Mouse (Mus musculus): ENCODE results near the gene Mrm3. TPM values are rescaled to one million over a fixed set of nuclear protein-coding genes. Genes with fewer than 3 reads are reported as not detected.

Mrm3 gene
- total RNA-seq, 2 experiments from 2014 or later: 11.3 to 16.2 TPM

DNA sequence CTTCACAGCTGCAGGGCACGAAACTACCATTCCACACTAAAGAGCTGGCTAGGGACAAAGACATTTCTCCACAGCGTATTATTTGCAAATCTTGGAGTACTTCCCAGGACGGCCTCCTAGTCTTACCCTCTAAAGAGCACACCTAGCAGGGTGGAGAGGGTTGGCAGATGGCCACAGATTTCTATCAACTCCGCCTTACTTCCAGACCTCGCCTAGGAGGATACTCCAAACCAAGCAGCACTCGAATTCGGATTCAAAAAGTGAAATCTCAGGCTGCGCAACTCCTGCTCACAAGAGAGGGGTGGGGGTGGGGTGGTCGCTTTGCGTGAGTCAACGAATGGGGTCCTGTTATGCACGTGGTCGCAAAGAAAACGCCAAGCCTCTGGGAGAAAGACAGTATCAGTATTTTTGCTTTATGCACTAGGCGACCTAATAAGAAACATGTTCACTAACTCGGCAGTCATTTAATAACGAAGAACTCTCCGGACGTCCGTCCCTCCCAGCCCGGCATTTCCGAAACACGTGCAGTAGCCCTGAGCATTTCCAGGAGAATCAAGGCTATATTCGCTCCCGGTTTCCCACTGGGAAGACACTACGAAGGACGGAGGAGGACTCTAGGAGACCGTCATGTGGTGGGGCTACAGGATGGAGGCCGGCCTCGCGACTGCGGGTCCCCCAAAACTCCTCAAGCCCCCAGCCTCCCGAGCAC is 26.7 kb upstream of the Mrm3 start:
- Histone ChIP-seq H3K27ac (peak overlapping the region; percentile 92), H3K4me3 (peak overlapping the region; percentile 80)
- intact Hi-C loops (cut with DNase I): loop anchor here (2.0 to 5.0 kb wide), 2 partner anchors 36 to 130 kb away; no protein-coding TSS in a partner anchor
- DNase-seq: peak; percentile 35
- TF ChIP-seq CTCF (IDR thresholded peaks at IDR 0.05): no peak

DNA sequence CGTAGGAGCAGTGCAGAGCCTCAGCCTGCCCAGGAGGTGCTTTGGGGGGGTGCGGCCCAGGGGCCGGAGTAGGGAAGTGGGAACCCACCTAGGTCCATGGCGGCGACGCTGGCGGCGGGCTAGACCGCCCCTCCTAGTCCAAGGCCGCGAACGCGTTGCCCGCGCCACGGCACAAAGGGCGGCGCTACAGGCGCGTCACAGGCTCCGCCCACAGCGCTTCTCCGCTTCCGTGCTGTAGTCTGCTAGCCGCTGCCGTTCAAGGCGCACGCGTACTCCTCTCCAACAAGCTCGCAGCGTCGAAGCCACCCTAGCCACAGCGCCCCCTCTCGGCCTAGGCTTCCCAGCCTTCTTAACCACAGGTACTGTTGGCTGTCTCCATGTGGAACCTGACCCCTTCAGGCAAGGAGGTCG is 26.1 kb upstream of the Mrm3 start, which contains the start of the genes Dbil5 and Gemin4:
Gene Dbil5 (plus strand): TSS at position 219 of the 411 bp plus-strand sequence.
Gene Gemin4 (minus strand): TSS at position 275 of the 411 bp plus-strand sequence.
- intact Hi-C loops (cut with DNase I): loop anchor here (2.0 to 5.0 kb wide), 2 partner anchors 37 to 130 kb away; no protein-coding TSS in a partner anchor

DNA sequence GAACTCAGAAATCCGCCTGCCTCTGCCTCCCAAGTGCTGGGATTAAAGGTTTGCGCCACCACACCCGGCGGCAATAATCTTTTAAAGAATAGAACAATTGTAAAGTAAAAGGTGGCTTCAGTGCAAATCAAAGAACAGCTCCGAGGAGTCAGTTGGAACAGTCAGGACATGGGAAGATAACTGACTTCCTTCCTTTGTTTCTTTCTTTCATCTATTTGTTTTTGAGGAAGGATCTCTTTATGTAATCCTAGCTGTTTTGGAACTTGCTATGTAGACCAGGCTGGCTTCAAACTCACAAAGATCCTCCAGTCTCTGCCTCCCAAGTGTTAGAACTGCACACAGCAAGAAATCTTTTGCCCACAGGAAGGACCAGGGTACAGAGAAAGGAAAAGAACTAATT is 18.9 kb upstream of the Mrm3 start:
- intact Hi-C loops (cut with DNase I): no loop called here
- TF ChIP-seq CTCF (IDR thresholded peaks at IDR 0.05): no peak
- H3K4me3 ChIP-seq: no peak overlapping the region
- no peak for DNase-seq
- H3K27ac ChIP-seq: no peak overlapping the region

More for the DNA sequence above, 26.1 kb upstream of the Mrm3 start, which contains the start of the genes Dbil5 and Gemin4:
- peak; percentile 98 for DNase-seq
- Histone ChIP-seq H3K27ac (peak within 1 kb of the TSS; percentile 92), H3K4me3 (peak within 1 kb of the TSS; percentile 80)
- peak; percentile 96 for TF ChIP-seq CTCF (IDR thresholded peaks at IDR 0.05)

DNA sequence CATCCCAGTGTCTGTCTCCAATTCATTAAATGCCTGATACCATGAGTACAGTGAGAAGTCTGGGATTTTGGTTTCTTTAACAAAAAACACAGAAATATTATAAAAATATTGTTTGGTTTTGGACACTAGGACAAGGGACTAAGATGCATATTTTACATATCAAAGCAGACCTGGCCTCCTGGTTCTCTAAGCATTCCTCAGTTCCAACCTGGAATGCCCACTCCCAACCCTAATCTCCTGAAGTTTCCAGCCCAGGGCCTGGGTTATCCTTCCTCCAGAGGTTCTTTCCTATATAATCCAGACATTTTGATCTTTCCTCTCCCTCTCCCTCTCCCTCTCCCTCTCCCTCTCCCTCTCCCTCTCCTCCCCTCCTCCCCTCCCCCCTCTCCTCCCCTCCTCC is 18.5 kb upstream of the Mrm3 start:
- no peak overlapping the region for H3K4me3 ChIP-seq
- DNase-seq: no peak
- intact Hi-C loops (cut with DNase I): no loop called here
- no peak overlapping the region for H3K27ac ChIP-seq
- TF ChIP-seq CTCF (IDR thresholded peaks at IDR 0.05): no peak

DNA sequence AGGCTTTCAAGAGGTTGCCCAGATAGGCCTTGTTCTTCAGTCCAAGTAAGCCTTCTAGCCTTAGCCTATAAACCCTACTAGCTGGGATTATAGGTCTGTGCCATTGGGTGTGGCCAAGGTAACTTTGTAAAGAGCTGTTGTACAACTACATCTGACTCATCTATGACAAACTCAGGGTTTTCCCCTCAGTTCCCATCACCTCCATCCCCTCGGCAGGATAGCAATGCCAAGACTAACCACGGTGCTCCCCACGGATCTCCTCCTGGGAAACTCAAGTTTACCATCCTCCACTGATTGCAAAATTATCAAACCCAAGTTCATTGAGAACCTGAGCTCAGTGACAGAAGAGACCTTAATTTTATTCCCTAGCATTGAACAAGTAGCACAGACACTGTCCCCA is 7.4 kb upstream of the Mrm3 start:
- Histone ChIP-seq H3K27ac (no peak overlapping the region), H3K4me3 (no peak overlapping the region)
- no peak for TF ChIP-seq CTCF (IDR thresholded peaks at IDR 0.05)
- intact Hi-C loops (cut with DNase I): no loop called here
- DNase-seq: no peak

DNA sequence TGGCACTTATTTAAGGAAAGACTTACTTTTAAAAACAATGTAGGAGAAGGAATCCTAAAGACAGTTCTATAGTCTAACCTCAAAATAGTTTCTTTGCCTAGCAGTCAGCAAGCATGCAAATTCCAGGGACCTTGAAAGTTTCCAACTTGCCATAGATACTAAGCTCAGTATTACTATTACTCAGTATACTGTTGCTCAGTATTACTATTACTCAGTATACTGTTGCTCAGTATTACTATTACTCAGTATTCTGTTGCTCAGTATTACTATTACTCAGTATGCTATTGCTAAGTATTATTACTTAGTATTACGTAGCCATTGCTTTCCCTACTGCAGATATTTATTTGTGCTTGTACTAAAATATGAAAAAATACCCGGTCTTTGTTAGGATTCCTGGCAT is 3.8 kb upstream of the Mrm3 start:
- TF ChIP-seq CTCF (IDR thresholded peaks at IDR 0.05): no peak
- H3K27ac ChIP-seq: no peak overlapping the region
- intact Hi-C loops (cut with DNase I): no loop called here
- no peak for DNase-seq
- H3K4me3 ChIP-seq: no peak overlapping the region

DNA sequence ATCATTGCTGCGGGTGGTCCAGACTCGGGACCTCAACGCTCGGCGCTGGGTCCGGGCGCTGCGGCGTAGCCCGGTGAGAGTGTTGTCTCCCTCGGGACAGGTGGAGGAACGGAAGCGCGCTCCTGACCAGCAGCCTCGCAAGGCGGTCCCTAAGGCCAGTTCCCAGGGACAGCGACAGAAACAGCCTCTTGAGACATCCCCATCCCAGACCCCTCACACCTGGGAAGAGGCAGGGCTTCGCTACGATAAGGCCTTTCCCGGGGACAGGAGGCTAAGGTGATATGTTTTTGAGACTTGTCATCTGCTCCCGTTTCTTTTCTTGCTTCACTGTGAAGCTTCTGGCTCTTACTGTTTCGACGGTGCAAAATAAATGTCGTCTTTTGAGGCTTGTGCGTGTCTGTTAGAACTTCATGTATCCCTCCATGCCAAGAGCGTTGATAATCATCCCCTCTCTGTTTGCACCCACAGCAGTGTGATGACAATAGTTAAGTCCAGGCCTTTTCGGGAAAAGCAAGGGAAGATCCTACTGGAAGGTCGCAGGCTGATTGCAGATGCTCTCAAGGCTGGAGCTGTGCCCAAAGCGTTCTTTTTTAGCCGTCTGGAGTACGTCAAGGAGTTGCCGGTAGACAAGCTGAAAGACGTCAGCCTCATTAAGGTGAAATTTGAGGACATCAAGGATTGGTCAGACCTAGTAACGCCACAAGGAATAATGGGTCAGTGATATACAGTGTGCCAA is 464 bp downstream of the Mrm3 start:
- intact Hi-C loops (cut with DNase I): no loop called here
- H3K4me3 ChIP-seq: peak overlapping the region; percentile 99
- no peak for TF ChIP-seq CTCF (IDR thresholded peaks at IDR 0.05)
- no peak for DNase-seq
- peak overlapping the region; percentile 95 for H3K27ac ChIP-seq

DNA sequence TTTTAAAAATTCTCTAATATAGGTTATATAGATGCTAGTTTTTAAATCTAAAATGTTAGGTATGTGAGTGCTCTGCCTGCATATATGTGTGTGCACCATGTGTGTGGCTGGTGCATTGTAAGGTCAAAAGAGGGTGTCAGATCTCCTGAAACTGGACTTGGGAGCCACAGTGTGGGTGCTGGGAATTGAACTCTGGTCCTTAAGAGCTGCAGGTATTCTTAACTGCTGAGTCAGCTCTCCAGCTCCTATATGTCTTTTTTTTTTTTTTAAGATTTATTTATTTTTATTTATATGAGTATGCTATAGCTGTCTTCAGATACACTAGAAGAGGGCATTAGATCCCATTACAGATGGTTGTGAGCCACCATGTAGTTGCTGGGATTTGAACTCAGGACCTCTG is 2.9 kb downstream of the Mrm3 start:
- Histone ChIP-seq H3K4me3 (no peak overlapping the region), H3K27ac (no peak overlapping the region)
- intact Hi-C loops (cut with DNase I): no loop called here
- no peak for DNase-seq
- TF ChIP-seq CTCF (IDR thresholded peaks at IDR 0.05): no peak

DNA sequence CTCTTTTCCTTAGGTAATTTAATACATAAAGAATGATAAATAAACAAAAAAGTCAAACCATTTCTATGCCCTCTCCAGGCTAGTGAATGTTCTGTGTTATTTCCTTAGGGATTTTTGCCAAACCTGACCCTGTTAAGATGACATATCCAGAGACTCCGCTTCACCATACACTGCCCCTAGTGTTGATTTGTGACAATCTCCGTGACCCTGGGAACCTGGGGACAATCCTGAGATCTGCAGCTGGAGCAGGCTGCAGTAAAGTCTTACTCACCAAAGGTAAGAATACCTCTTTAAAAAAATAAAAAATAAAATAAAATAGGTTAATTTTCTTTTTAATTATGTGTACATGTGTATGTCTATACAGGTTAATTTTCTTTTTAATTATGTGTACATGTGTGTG is 3.7 kb downstream of the Mrm3 start:
- no peak overlapping the region for H3K27ac ChIP-seq
- intact Hi-C loops (cut with DNase I): no loop called here
- no peak overlapping the region for H3K4me3 ChIP-seq
- no peak for TF ChIP-seq CTCF (IDR thresholded peaks at IDR 0.05)
- no peak for DNase-seq

DNA sequence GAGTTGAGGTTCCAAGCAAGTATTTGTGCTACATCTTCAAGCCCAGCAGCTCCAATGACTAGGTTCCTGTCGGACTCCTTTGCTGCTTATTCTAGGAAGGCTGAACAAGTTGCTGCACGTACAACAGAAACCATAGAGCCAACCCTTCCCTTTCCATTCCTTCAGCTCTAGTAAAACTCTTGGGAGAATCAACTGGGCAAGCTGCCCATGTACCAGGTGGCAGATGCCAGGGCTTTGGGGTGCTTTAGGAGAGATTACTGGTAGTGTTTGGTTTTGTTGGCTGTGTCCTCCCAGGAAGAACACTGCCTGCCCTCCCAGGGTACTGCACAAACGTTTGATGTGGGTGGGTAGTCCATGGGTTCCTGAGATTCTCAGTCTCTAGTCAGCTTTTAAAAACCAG is 8.5 kb downstream of the Mrm3 start:
- intact Hi-C loops (cut with DNase I): loop anchor here (2.0 kb wide), 1 partner anchor 203 kb away; no protein-coding TSS in a partner anchor
- no peak for DNase-seq
- Histone ChIP-seq H3K4me3 (no peak overlapping the region), H3K27ac (no peak overlapping the region)
- no peak for TF ChIP-seq CTCF (IDR thresholded peaks at IDR 0.05)

DNA sequence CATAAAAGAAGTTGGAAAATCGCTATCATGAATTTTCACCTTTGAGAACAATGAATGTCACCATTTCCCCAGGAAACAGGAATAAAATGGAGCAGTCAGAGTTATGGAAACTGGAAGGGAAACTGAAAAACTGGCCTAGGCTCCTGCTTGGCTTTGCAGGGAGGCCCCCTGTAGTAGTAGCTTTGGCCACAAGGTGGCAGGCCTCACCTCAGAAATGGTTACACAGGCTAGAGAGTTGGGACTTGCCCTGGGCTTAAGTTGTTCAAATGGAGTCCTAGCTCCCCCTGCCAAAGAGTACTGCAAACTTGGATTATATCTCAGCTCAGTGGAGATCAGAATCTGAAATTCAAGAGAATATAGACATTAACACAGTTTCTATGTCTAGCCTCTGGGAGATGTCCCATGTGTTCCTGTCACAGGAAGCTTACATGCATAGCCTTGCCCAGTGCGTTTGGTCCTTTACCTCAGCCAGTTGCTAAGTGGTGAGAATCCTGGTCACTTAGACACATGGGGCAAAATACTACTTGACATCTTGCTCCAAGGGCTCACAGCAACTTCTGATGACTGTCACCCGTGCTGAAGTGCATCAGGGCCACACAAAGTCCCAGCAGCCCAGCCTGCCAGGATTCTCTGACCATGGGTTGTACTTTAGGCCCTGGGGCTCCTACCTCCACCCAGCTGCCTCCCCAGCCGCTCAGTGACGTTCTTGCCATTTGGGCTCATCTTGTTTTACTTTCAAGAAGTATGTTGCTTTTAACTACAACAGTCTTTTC is 9.8 kb downstream of the Mrm3 start:
- TF ChIP-seq CTCF (IDR thresholded peaks at IDR 0.05): peak; percentile 96
- intact Hi-C loops (cut with DNase I): loop anchor here (1.0 to 2.0 kb wide), 3 partner anchors 146 to 201 kb away; partner anchors contain the start of genes Nxn and Timm22

DNA sequence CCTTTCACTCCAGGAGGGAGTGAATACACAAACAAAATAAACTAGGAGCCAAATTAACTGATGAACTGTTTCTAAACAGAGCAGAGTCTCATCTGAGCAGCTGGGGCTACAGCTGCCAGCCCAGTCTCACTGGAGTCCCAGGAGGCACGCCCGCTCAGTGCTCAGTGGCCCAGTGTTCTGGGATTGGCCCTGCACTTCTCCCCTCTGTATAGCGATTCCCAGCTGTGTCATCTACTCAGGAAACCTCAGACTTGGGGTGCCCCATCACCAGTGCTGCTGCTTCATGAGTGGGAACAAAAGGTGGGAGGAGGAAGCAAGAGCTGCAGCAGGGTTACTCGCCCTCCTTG is 10.4 kb downstream of the Mrm3 start:
- DNase-seq: no peak
- intact Hi-C loops (cut with DNase I): loop anchor here (1.0 to 2.0 kb wide), 3 partner anchors 145 to 201 kb away; partner anchors contain the start of genes Nxn and Timm22
- H3K4me3 ChIP-seq: no peak overlapping the region
- peak overlapping the region; percentile 73 for H3K27ac ChIP-seq
- no peak for TF ChIP-seq CTCF (IDR thresholded peaks at IDR 0.05)

More for the DNA sequence above, 9.8 kb downstream of the Mrm3 start:
- Histone ChIP-seq H3K27ac (peak overlapping the region; percentile 73), H3K4me3 (no peak overlapping the region)
- peak; percentile 90 for DNase-seq

Data from gastrocnemius, adult 2 months (tissue).